Mouse (Mus musculus) forebrain, postnatal 0 days (tissue): ENCODE results near the gene Rbms3. TPM values are rescaled to one million over a fixed set of nuclear protein-coding genes. Genes with fewer than 3 reads are reported as not detected.

Experiments used
- ATAC-seq: fragments of 200-750 bp; cut with Nextera tagmentation; 2 replicates; pipeline ENCODE4 v1.8.0; 2017; ENCODE audit warnings: mild to moderate bottlenecking, moderate library complexity
- DNase-seq: peaks from one replicate; pipeline ENCODE4 v3.0.0-alpha.2; 2015
- H3K27ac ChIP-seq: fragments of 300-500 bp; sonication (generic); 2 replicates; pipeline ENCODE4 v1.5.1; 2014; ENCODE audit warnings: low read depth, mild to moderate bottlenecking, antibody characterized with exemption, low read length, moderate library complexity, mixed read lengths
- H3K27me3 ChIP-seq: fragments of 300-500 bp; sonication (generic); 2 replicates; pipeline ENCODE4 v1.6.1; 2014; ENCODE audit warnings: mild to moderate bottlenecking, low read length, mixed read lengths; ENCODE audit not compliant: insufficient read depth
- H3K36me3 ChIP-seq: fragments of 300-500 bp; sonication (generic); 2 replicates; pipeline ENCODE4 v1.6.1; 2014; ENCODE audit warnings: mild to moderate bottlenecking, moderate library complexity; ENCODE audit not compliant: insufficient read depth
- H3K4me1 ChIP-seq: fragments of 300-500 bp; sonication (generic); 2 replicates; pipeline ENCODE4 v1.6.1; 2014; ENCODE audit warnings: antibody characterized with exemption; ENCODE audit not compliant: insufficient read depth
- H3K4me2 ChIP-seq: fragments of 300-500 bp; sonication (generic); 2 replicates; pipeline ENCODE4 v1.6.1; 2014; ENCODE audit warnings: low read depth, mild to moderate bottlenecking, moderate library complexity
- H3K4me3 ChIP-seq: fragments of 300-500 bp; sonication (generic); 2 replicates; pipeline ENCODE4 v1.5.1; 2014; ENCODE audit warnings: low read depth, low read length, mixed read lengths
- H3K9ac ChIP-seq: fragments of 300-500 bp; sonication (generic); 2 replicates; pipeline ENCODE4 v1.6.1; 2014; ENCODE audit warnings: mild to moderate bottlenecking
- H3K9me3 ChIP-seq: fragments of 300-500 bp; sonication (generic); 2 replicates; pipeline ENCODE4 v1.6.1; 2016; ENCODE audit warnings: low read length
- CTCF ChIP-seq: sonication (generic); IDR thresholded peaks from 2 replicates; pipeline ENCODE4 v1.5.1; 2016; ENCODE audit warnings: antibody characterized with exemption, control low read depth, low read depth
- WGBS: fragments of 180-500 bp; shearing (Covaris S2); extraction: QIAGEN DNeasy Blood & Tissue Kit; methylation state at CpG from one replicate; pipeline ENCODE4 v1.1.7; 2014; 5-methylcytosine and 5-hydroxymethylcytosine counted together
- polyA plus RNA-seq: library from polyadenylated mRNA; unstranded; fragments of >200 nt; fragmentation: Nextera tagmentation; extraction: Ambion mirVana; gene quantifications from 2 replicates; pipeline ENCODE4 v1.2.1, GENCODE M21; 2015
- total RNA-seq: library from RNA; depleted of rRNA; stranded (reverse); fragments of >200 nt; gene quantifications from 2 replicates; pipeline ENCODE4 v1.2.3, GENCODE M21; 2014

Gene Rbms3
- total and polyA plus RNA-seq, 2 experiments from 2014 or later: 29.9 to 38.8 TPM

DNA sequence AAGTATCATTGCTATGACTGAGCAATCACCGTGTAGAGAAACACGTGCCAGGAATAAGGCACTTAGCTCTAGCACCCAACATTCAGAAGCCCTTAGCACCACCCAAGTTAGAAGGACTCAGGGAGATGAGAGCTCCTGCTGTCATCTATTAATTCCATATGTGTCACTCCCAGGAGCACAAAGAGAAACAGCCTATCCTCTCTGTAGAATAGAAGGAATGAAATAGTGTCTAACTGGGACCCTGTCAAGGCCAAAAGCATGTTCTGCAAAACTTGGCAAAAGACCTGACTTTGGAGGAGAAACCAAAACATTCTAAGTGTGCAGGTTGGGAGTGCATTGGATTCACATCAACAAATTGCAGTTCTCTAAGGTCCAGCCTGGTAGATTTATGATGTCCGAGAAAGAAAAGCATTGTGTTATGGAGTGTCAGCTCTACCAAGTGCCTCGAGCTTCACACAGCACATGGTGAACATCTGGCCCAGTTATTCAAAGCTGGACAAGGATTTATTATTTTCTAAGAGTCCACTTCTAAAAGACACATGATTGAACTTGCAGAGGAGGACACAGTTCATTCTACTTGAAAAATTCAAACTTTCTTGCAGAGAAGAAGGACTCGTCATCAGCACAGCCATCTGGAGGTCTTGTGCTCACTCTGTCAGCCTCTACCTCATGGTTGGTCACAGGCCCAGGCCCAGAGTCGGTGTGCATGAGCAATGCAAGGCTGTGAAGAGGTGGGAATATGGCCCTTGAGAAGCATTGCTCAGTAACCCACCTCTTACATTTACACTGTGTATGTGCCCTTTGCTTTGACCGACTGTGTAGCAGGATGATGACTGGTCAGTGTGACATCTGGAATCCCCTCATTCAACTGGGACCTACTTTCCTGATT, 200.3 kb downstream of the Rbms3 start:
- Histone ChIP-seq H3K27ac (no peak overlapping the region), H3K27me3 (no peaks in the 10 kb centered on the region), H3K9ac (no peak overlapping the region), H3K36me3 (no peaks in the 10 kb centered on the region), H3K4me2 (no peak overlapping the region), H3K9me3 (no peaks in the 10 kb centered on the region), H3K4me1 (no peaks in the 10 kb centered on the region), H3K4me3 (no peak overlapping the region)
- WGBS: 93% methylated on average over 7 of the region's 7 CpGs
- TF ChIP-seq CTCF: no peak
- DNase-seq (no peak), ATAC-seq (no peak)

DNA sequence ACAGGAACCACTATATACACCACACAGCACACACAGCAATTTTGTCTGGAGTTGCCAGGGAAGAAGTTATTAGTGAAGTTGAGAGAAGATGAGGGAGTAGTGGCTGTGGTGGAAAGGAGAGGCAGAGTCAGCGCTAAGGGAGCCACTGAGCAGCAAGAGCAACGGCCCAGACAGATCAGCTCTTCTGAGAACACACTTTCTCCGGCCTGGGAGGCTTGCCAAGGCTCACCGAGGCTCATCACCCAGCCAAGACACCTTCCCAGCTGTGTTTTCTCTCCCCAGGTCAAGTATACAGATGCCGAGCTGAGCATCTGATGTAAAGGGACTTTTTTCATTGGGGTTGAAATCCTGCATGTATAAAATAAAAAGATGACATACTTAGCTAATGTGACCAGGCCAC, 206.5 kb downstream of the Rbms3 start:
- H3K9me3 ChIP-seq: no peaks in the 10 kb centered on the region
- H3K9ac ChIP-seq: no peak overlapping the region
- H3K36me3 ChIP-seq: no peaks in the 10 kb centered on the region
- no peak for TF ChIP-seq CTCF
- ATAC-seq: no peak
- no peak for DNase-seq
- no peaks in the 10 kb centered on the region for H3K4me1 ChIP-seq
- no peak overlapping the region for H3K4me3 ChIP-seq
- 79% methylated on average over 5 of the region's 5 CpGs for WGBS
- no peaks in the 10 kb centered on the region for H3K27me3 ChIP-seq
- H3K27ac ChIP-seq: no peak overlapping the region
- no peak overlapping the region for H3K4me2 ChIP-seq

DNA sequence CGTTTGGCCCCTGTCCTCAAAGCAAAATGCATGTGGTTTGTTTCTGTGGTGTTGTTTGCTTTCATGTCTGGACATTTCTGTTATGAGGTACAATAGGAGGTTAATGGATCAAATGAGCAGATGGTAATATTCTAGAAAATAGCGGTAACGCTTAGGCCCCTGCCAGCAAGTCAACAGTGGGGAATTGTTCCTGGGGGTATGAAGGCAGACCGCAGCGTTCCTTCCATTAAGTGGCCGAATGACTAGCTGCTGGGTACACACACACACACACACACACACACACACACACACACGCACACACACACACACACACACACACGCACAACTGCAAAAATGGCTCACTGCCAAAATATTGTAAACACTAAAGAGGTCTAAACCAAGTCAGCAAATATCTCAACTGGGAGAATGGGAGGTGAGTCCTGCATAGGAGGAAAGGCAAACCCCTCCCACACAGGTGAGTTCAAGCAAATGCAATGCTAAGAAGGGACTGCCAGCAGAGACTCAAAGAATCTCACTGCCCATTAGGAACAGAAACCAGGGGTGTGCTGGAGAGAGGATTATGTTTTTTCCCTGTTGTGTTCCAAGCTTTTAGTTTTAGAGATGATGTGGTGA, 209.7 kb downstream of the Rbms3 start:
- Histone ChIP-seq H3K27ac (no peak overlapping the region), H3K9me3 (no peaks in the 10 kb centered on the region), H3K4me1 (no peaks in the 10 kb centered on the region), H3K4me3 (no peak overlapping the region), H3K36me3 (no peaks in the 10 kb centered on the region), H3K4me2 (no peak overlapping the region), H3K9ac (no peak overlapping the region), H3K27me3 (no peaks in the 10 kb centered on the region)
- TF ChIP-seq CTCF: no peak
- DNase-seq: no peak
- ATAC-seq: no peak
- WGBS: 66% methylated on average over 8 of the region's 8 CpGs

DNA sequence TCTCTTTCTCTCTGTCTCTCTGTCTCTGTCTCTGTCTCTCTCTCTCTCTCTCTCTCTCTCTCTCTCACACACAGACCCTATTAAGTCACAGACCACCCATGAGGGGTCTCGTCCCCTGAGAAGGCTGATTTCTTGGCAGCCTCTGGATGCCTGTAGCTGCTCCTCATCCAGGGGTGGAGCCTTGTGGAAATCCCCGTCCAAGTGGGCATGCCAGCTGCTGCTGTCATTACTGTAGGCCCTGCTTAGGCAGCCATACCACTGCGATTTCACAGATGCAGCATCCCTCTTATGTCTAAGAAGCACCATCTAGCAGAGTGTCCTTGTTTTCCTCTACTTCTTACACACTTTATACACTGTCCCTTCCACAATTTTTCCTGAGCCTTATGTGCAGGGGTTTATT, 216.5 kb downstream of the Rbms3 start:
- no peak for DNase-seq
- Histone ChIP-seq H3K27me3 (no peaks in the 10 kb centered on the region), H3K36me3 (no peaks in the 10 kb centered on the region), H3K4me1 (no peaks in the 10 kb centered on the region), H3K9me3 (no peaks in the 10 kb centered on the region), H3K9ac (no peak overlapping the region), H3K4me2 (no peak overlapping the region), H3K27ac (no peak overlapping the region), H3K4me3 (no peak overlapping the region)
- no peak for TF ChIP-seq CTCF
- WGBS: 36% methylated on average over 3 of the region's 3 CpGs
- ATAC-seq: no peak

DNA sequence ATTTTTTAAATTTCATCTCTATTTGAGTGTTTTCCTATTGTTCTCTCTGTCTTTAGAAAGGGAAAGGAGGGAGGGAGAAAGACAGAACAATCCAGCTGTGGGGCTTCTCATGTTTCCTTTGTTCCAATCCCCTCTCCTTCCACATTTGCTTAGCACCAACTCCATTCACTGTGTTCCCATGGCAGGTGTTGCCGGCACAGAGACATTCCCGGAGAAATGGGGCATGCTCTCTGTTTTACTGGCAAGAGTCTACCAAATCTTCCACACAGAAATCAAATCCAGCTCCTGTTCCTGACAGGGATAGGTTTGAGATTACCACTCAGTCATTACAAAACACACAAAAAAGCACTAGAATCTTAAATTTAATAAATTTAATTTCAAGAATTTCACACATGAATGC, 217.1 kb downstream of the Rbms3 start:
- no peak overlapping the region for H3K9ac ChIP-seq
- H3K27me3 ChIP-seq: no peaks in the 10 kb centered on the region
- no peaks in the 10 kb centered on the region for H3K36me3 ChIP-seq
- no peak overlapping the region for H3K4me2 ChIP-seq
- no peak overlapping the region for H3K4me3 ChIP-seq
- no peak for TF ChIP-seq CTCF
- H3K9me3 ChIP-seq: no peaks in the 10 kb centered on the region
- DNase-seq: no peak
- no peaks in the 10 kb centered on the region for H3K4me1 ChIP-seq
- ATAC-seq: no peak
- 11% methylated on average over 2 of the region's 2 CpGs for WGBS
- no peak overlapping the region for H3K27ac ChIP-seq

DNA sequence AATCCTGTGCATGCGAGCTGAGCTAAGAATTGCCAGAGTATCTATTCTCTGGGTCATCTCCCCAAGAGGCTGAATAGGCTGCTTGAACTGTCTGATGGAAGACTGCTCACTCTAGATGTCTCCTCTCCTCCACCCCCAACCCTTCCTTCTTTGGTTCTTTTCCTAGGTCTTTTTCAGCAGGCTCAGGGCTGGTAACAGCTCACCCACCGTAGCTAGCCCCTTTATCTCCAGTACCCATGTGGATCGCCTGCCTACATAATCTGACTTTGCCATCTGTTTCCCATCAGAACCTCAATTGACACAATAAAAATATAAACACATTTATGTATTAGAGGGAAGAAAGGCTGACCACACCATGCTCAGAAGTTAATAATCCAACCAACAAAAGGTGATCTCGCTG, 225.1 kb downstream of the Rbms3 start:
- 89% methylated on average over 4 of the region's 4 CpGs for WGBS
- DNase-seq: no peak
- Histone ChIP-seq H3K9ac (no peak overlapping the region), H3K4me1 (no peaks in the 10 kb centered on the region), H3K4me2 (no peak overlapping the region), H3K36me3 (no peaks in the 10 kb centered on the region), H3K9me3 (no peaks in the 10 kb centered on the region), H3K4me3 (no peak overlapping the region), H3K27ac (no peak overlapping the region), H3K27me3 (no peaks in the 10 kb centered on the region)
- TF ChIP-seq CTCF: no peak
- no peak for ATAC-seq

DNA sequence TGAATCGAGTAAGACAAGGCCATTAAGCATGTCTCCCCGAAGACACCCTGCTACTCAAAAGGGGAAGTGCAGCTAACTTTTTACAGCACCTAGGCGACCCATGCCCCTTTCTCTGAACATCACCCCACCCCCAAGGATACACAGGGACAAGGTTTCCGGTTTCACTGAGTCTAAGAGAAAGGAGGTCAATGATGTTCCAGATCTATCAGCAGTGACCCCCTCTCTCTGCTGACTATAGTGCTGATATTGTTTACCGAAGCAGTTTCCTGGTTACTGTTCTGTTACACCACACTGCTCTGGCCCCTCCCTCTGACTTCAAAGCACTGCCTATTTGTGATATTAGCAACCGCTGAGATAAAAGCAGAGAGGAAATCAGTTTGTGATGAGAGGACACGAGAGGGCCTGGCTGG, 229.4 kb downstream of the Rbms3 start:
- no peak overlapping the region for H3K9ac ChIP-seq
- H3K4me1 ChIP-seq: no peaks in the 10 kb centered on the region
- H3K4me3 ChIP-seq: no peak overlapping the region
- no peaks in the 10 kb centered on the region for H3K9me3 ChIP-seq
- no peak for TF ChIP-seq CTCF
- DNase-seq (no peak), ATAC-seq (no peak; the same call in 1 of the 2 replicates)
- H3K27ac ChIP-seq: no peak overlapping the region
- H3K4me2 ChIP-seq: no peak overlapping the region
- H3K36me3 ChIP-seq: no peaks in the 10 kb centered on the region
- WGBS: 56% methylated on average over 7 of the region's 7 CpGs
- no peaks in the 10 kb centered on the region for H3K27me3 ChIP-seq
